Mouse (Mus musculus): Measurements from ENCODE around the gene Adamts16. TPM values are rescaled to one million over a fixed set of nuclear protein-coding genes. Genes with fewer than 3 reads are reported as not detected.
"Not testable (repeated sequence)": the region's sequence is repeated elsewhere in the genome, so short reads cannot be mapped to it uniquely, and the experiment has no call there.

Adamts16 gene
- polyA plus RNA-seq (2016; fragmentation: Nextera tagmentation; extraction: Ambion mirVana) = 3.0 and 3.7 TPM in 2 replicates

GRCm38 (mm10) chr13:70841421-70841904 is at the start of gene Adamts16:
Adamts16 (minus strand) TSS chr13:70841811.
- no peaks in the 10 kb centered on the region for H3K36me3 ChIP-seq
- peaks cover 24% of the 10 kb centered on the region for H3K27me3 ChIP-seq (replicated peaks)
- H3K9ac ChIP-seq = peak within 1 kb of the TSS; percentile 40
- peak within 1 kb of the TSS; percentile 29 for H3K4me3 ChIP-seq
- 2% methylated on average over 18 of the region's 18 CpGs for WGBS
- no peaks in the 10 kb centered on the region for H3K9me3 ChIP-seq
- peak; percentile 64 for ATAC-seq (ENCODE audit: low FRiP score, low read depth)
- H3K27ac ChIP-seq = no peak within 1 kb of the TSS
- H3K4me1 ChIP-seq = peaks cover 14% of the 10 kb centered on the region
- H3K4me2 ChIP-seq (replicated peaks) = peak within 1 kb of the TSS; percentile 65

GRCm38 (mm10) chr13:70887136-70887535 is 45.5 kb upstream of the Adamts16 start:
- ATAC-seq (ENCODE audit: low FRiP score, low read depth) = no peak
- no peak overlapping the region for H3K9ac ChIP-seq
- WGBS = 88% methylated on average over 1 of the region's 1 CpGs
- H3K9me3 ChIP-seq = no peaks in the 10 kb centered on the region
- no peaks in the 10 kb centered on the region for H3K27me3 ChIP-seq (replicated peaks)
- no peak overlapping the region for H3K4me2 ChIP-seq (replicated peaks)
- no peaks in the 10 kb centered on the region for H3K36me3 ChIP-seq
- H3K4me1 ChIP-seq = no peaks in the 10 kb centered on the region
- H3K27ac ChIP-seq = no peak overlapping the region
- no peak overlapping the region for H3K4me3 ChIP-seq

- Histone ChIP-seq H3K4me2 (replicated peaks) (no peak overlapping the region), H3K27me3 (replicated peaks) (no peaks in the 10 kb centered on the region), H3K9me3 (no peaks in the 10 kb centered on the region), H3K36me3 (no peaks in the 10 kb centered on the region), H3K4me1 (no peaks in the 10 kb centered on the region), H3K27ac (no peak overlapping the region), H3K4me3 (no peak overlapping the region), H3K9ac (no peak overlapping the region)
- WGBS = 90% methylated on average over 2 of the region's 2 CpGs
- ATAC-seq (ENCODE audit: low FRiP score, low read depth) = no peak
These were observed 43.4 kb upstream of the Adamts16 start for GRCm38 (mm10) chr13:70885006-70885405.

- 74% methylated on average over 12 of the region's 12 CpGs for WGBS
These were observed 42.6 kb upstream of the Adamts16 start for GRCm38 (mm10) chr13:70883891-70884890.

GRCm38 (mm10) chr13:70879971-70880370 is 38.4 kb upstream of the Adamts16 start:
- not testable (repeated sequence) for H3K9ac ChIP-seq; H3K4me2 ChIP-seq (replicated peaks); H3K36me3 ChIP-seq; H3K4me3 ChIP-seq; H3K9me3 ChIP-seq; H3K27ac ChIP-seq; H3K27me3 ChIP-seq (replicated peaks); H3K4me1 ChIP-seq; ATAC-seq (ENCODE audit: low FRiP score, low read depth)
- WGBS = 37% methylated on average over 2 of the region's 2 CpGs

More at GRCm38 (mm10) chr13:70883891-70884890, 42.6 kb upstream of the Adamts16 start:
- no peak overlapping the region for H3K27ac ChIP-seq
- no peaks in the 10 kb centered on the region for H3K9me3 ChIP-seq
- no peaks in the 10 kb centered on the region for H3K4me1 ChIP-seq
- no peak overlapping the region for H3K4me3 ChIP-seq
- no peaks in the 10 kb centered on the region for H3K36me3 ChIP-seq
- H3K9ac ChIP-seq = no peak overlapping the region
- ATAC-seq (ENCODE audit: low FRiP score, low read depth) = peak; percentile 81
- H3K27me3 ChIP-seq (replicated peaks) = no peaks in the 10 kb centered on the region
- H3K4me2 ChIP-seq (replicated peaks) = no peak overlapping the region

- WGBS = 95% methylated on average over 1 of the region's 1 CpGs
- ATAC-seq (ENCODE audit: low FRiP score, low read depth) = no peak
- Histone ChIP-seq H3K4me2 (replicated peaks) (no peak overlapping the region), H3K27me3 (replicated peaks) (no peaks in the 10 kb centered on the region), H3K27ac (no peak overlapping the region), H3K4me1 (no peaks in the 10 kb centered on the region), H3K9me3 (no peaks in the 10 kb centered on the region), H3K36me3 (no peaks in the 10 kb centered on the region), H3K4me3 (no peak overlapping the region), H3K9ac (no peak overlapping the region)
These were observed 35.9 kb upstream of the Adamts16 start for GRCm38 (mm10) chr13:70877550-70877913.

GRCm38 (mm10) chr13:70876648-70877549 is 35.3 kb upstream of the Adamts16 start:
- H3K9ac ChIP-seq = no peak overlapping the region
- no peak overlapping the region for H3K4me3 ChIP-seq
- no peak overlapping the region for H3K27ac ChIP-seq
- no peak overlapping the region for H3K4me2 ChIP-seq (replicated peaks)
- no peaks in the 10 kb centered on the region for H3K36me3 ChIP-seq
- H3K4me1 ChIP-seq = no peaks in the 10 kb centered on the region
- H3K27me3 ChIP-seq (replicated peaks) = no peaks in the 10 kb centered on the region
- no peak for ATAC-seq (ENCODE audit: low FRiP score, low read depth)
- WGBS = 81% methylated on average over 10 of the region's 10 CpGs
- H3K9me3 ChIP-seq = no peaks in the 10 kb centered on the region

- Histone ChIP-seq H3K27me3 (replicated peaks) (no peaks in the 10 kb centered on the region), H3K4me1 (peaks cover 3% of the 10 kb centered on the region; the same call in 1 of the 2 replicates), H3K9ac (no peak overlapping the region), H3K27ac (no peak overlapping the region), H3K9me3 (no peaks in the 10 kb centered on the region), H3K4me3 (no peak overlapping the region), H3K36me3 (no peaks in the 10 kb centered on the region), H3K4me2 (replicated peaks) (no peak overlapping the region)
- WGBS = 92% methylated on average over 4 of the region's 4 CpGs
- no peak for ATAC-seq (ENCODE audit: low FRiP score, low read depth)
These were observed 33.9 kb upstream of the Adamts16 start for GRCm38 (mm10) chr13:70875411-70875949.

- Histone ChIP-seq H3K4me1 (peaks cover 3% of the 10 kb centered on the region; the same call in 1 of the 2 replicates), H3K27me3 (replicated peaks) (no peaks in the 10 kb centered on the region), H3K36me3 (no peaks in the 10 kb centered on the region), H3K9me3 (no peaks in the 10 kb centered on the region), H3K4me3 (no peak overlapping the region), H3K4me2 (replicated peaks) (no peak overlapping the region), H3K27ac (no peak overlapping the region), H3K9ac (no peak overlapping the region)
- no peak for ATAC-seq (ENCODE audit: low FRiP score, low read depth)
These were observed 33.1 kb upstream of the Adamts16 start for GRCm38 (mm10) chr13:70874741-70875140.

- H3K4me1 ChIP-seq; H3K36me3 ChIP-seq; H3K9me3 ChIP-seq; H3K9ac ChIP-seq; H3K4me3 ChIP-seq; ATAC-seq (ENCODE audit: low FRiP score, low read depth); H3K27ac ChIP-seq; H3K27me3 ChIP-seq (replicated peaks); H3K4me2 ChIP-seq (replicated peaks): not testable (repeated sequence)
- 79% methylated on average over 13 of the region's 13 CpGs for WGBS
These were observed 32.2 kb upstream of the Adamts16 start for GRCm38 (mm10) chr13:70873851-70874250.

GRCm38 (mm10) chr13:70871049-70871448 is 29.4 kb upstream of the Adamts16 start:
- Histone ChIP-seq H3K9ac (no peak overlapping the region), H3K27ac (no peak overlapping the region), H3K36me3 (no peaks in the 10 kb centered on the region), H3K4me2 (replicated peaks) (no peak overlapping the region), H3K4me3 (no peak overlapping the region), H3K4me1 (peaks cover 3% of the 10 kb centered on the region; the same call in 1 of the 2 replicates), H3K27me3 (replicated peaks) (no peaks in the 10 kb centered on the region), H3K9me3 (no peaks in the 10 kb centered on the region)
- 55% methylated on average over 3 of the region's 3 CpGs for WGBS
- 0 out of 2 replicates have a peak, but pooled peaks have one; percentile 33 for ATAC-seq (ENCODE audit: low FRiP score, low read depth)
